Mouse (Mus musculus): Measurements from ENCODE around the gene Rbbp8nl. TPM values are rescaled to one million over a fixed set of nuclear protein-coding genes. Genes with fewer than 3 reads are reported as not detected.

Rbbp8nl gene
- polyA plus RNA-seq, 1 experiment = not detected

GRCm38 (mm10) chr2:180303468-180303867 lies 13.8 kb upstream of the Rbbp8nl start:
- Histone ChIP-seq H3K4me2 (ENCODE audit: low read depth) (no peak overlapping the region), H3K79me2 (ENCODE audit: control insufficient read depth, insufficient read depth) (no peaks in the 10 kb centered on the region)
- TF ChIP-seq E2F4 (IDR thresholded peaks at IDR 0.05; ENCODE audit: insufficient read depth) (no peak), MAX (IDR thresholded peaks at IDR 0.05; ENCODE audit: low read depth) (no peak)

GRCm38 (mm10) chr2:180302201-180302600 lies 12.5 kb upstream of the Rbbp8nl start:
- no peaks in the 10 kb centered on the region for H3K36me3 ChIP-seq (ENCODE audit: control insufficient read depth, insufficient read depth)
- H3K79me2 ChIP-seq (ENCODE audit: control insufficient read depth, insufficient read depth) = no peaks in the 10 kb centered on the region
- no peak overlapping the region for H3K4me2 ChIP-seq (ENCODE audit: low read depth)
- TF ChIP-seq TCF12 (IDR thresholded peaks at IDR 0.05; ENCODE audit: insufficient read depth, poor library complexity, severe bottlenecking) (no peak), USF1 (IDR thresholded peaks at IDR 0.05; ENCODE audit: low read depth) (no peak), REST (IDR thresholded peaks at IDR 0.05; ENCODE audit: insufficient read depth, insufficient read length) (no peak), SRF (IDR thresholded peaks at IDR 0.05; ENCODE audit: control insufficient read depth, insufficient read length, low read depth) (no peak), MAX (IDR thresholded peaks at IDR 0.05; ENCODE audit: low read depth) (no peak), E2F4 (IDR thresholded peaks at IDR 0.05; ENCODE audit: insufficient read depth) (no peak), MYOD1 (IDR thresholded peaks at IDR 0.05; ENCODE audit: control insufficient read depth in 1 of 3, insufficient read length in 2 of 3, low read depth in 2 of 3) (no peak), POLR2AphosphoS2 (IDR thresholded peaks at IDR 0.05; ENCODE audit: insufficient read length, low read depth) (no peak), MYOG (IDR thresholded peaks at IDR 0.05; ENCODE audit: control insufficient read depth in 1 of 3, insufficient read depth in 1 of 3, insufficient read length in 2 of 3, low read depth in 2 of 3) (no peak), TCF3 (IDR thresholded peaks at IDR 0.05; ENCODE audit: insufficient read length, low read depth) (no peak), CEBPB (IDR thresholded peaks at IDR 0.05; ENCODE audit: insufficient read depth, poor library complexity, severe bottlenecking) (no peak), POLR2A (IDR thresholded peaks at IDR 0.05; ENCODE audit: insufficient read length, low read depth) (no peak)
- H3K27me3 ChIP-seq (ENCODE audit: control insufficient read depth, insufficient read depth, insufficient read length) = peaks cover 16% of the 10 kb centered on the region
- no peak overlapping the region for H3K4me3 ChIP-seq
- H3ac ChIP-seq (ENCODE audit: control insufficient read depth, insufficient read length) = no peak overlapping the region

More at GRCm38 (mm10) chr2:180303468-180303867, 13.8 kb upstream of the Rbbp8nl start:
- Histone ChIP-seq H3ac (ENCODE audit: control insufficient read depth, insufficient read length) (no peak overlapping the region), H3K4me3 (no peak overlapping the region), H3K27me3 (ENCODE audit: control insufficient read depth, insufficient read depth, insufficient read length) (peaks cover 14% of the 10 kb centered on the region), H3K36me3 (ENCODE audit: control insufficient read depth, insufficient read depth) (no peaks in the 10 kb centered on the region)

- no peak overlapping the region for H3K4me2 ChIP-seq (ENCODE audit: low read depth)
- no peak for TF ChIP-seq POLR2A (IDR thresholded peaks at IDR 0.05; ENCODE audit: insufficient read length, low read depth)
- no peak for TF ChIP-seq CEBPB (IDR thresholded peaks at IDR 0.05; ENCODE audit: insufficient read depth, poor library complexity, severe bottlenecking)
Measured at GRCm38 (mm10) chr2:180300771-180301170, 11.1 kb upstream of the Rbbp8nl start.

GRCm38 (mm10) chr2:180300252-180300651 lies 10.6 kb upstream of the Rbbp8nl start:
- Histone ChIP-seq H3ac (ENCODE audit: control insufficient read depth, insufficient read length) (no peak overlapping the region), H3K27me3 (ENCODE audit: control insufficient read depth, insufficient read depth, insufficient read length) (peaks cover 21% of the 10 kb centered on the region), H3K79me2 (ENCODE audit: control insufficient read depth, insufficient read depth) (no peaks in the 10 kb centered on the region), H3K4me3 (no peak overlapping the region), H3K36me3 (ENCODE audit: control insufficient read depth, insufficient read depth) (no peaks in the 10 kb centered on the region), H3K4me2 (ENCODE audit: low read depth) (no peak overlapping the region)
- TF ChIP-seq MYOD1 (IDR thresholded peaks at IDR 0.05; ENCODE audit: control insufficient read depth in 1 of 3, insufficient read length in 2 of 3, low read depth in 2 of 3) = no peak
- TF ChIP-seq POLR2AphosphoS2 (IDR thresholded peaks at IDR 0.05; ENCODE audit: insufficient read length, low read depth) = no peak
- TF ChIP-seq CEBPB (IDR thresholded peaks at IDR 0.05; ENCODE audit: insufficient read depth, poor library complexity, severe bottlenecking) = no peak
- TF ChIP-seq TCF12 (IDR thresholded peaks at IDR 0.05; ENCODE audit: insufficient read depth, poor library complexity, severe bottlenecking) = no peak
- TF ChIP-seq MAX (IDR thresholded peaks at IDR 0.05; ENCODE audit: low read depth) = no peak

More at GRCm38 (mm10) chr2:180300771-180301170, 11.1 kb upstream of the Rbbp8nl start:
- Histone ChIP-seq H3K79me2 (ENCODE audit: control insufficient read depth, insufficient read depth) (no peaks in the 10 kb centered on the region), H3K4me3 (no peak overlapping the region), H3ac (ENCODE audit: control insufficient read depth, insufficient read length) (no peak overlapping the region), H3K27me3 (ENCODE audit: control insufficient read depth, insufficient read depth, insufficient read length) (peaks cover 22% of the 10 kb centered on the region), H3K36me3 (ENCODE audit: control insufficient read depth, insufficient read depth) (no peaks in the 10 kb centered on the region)

GRCm38 (mm10) chr2:180292906-180293305 lies 3.2 kb upstream of the Rbbp8nl start:
- Histone ChIP-seq H3K4me2 (ENCODE audit: low read depth) (no peak overlapping the region), H3ac (ENCODE audit: control insufficient read depth, insufficient read length) (no peak overlapping the region), H3K27me3 (ENCODE audit: control insufficient read depth, insufficient read depth, insufficient read length) (peaks cover 66% of the 10 kb centered on the region), H3K4me3 (no peak overlapping the region), H3K36me3 (ENCODE audit: control insufficient read depth, insufficient read depth) (no peaks in the 10 kb centered on the region), H3K79me2 (ENCODE audit: control insufficient read depth, insufficient read depth) (no peaks in the 10 kb centered on the region)
- TF ChIP-seq MYOG (IDR thresholded peaks at IDR 0.05; ENCODE audit: control insufficient read depth in 1 of 3, insufficient read depth in 1 of 3, insufficient read length in 2 of 3, low read depth in 2 of 3) = no peak
- TF ChIP-seq E2F4 (IDR thresholded peaks at IDR 0.05; ENCODE audit: insufficient read depth) = no peak
- no peak for TF ChIP-seq SRF (IDR thresholded peaks at IDR 0.05; ENCODE audit: control insufficient read depth, insufficient read length, low read depth)
- TF ChIP-seq CEBPB (IDR thresholded peaks at IDR 0.05; ENCODE audit: insufficient read depth, poor library complexity, severe bottlenecking) = no peak
- TF ChIP-seq POLR2A (IDR thresholded peaks at IDR 0.05; ENCODE audit: insufficient read length, low read depth) = no peak
- TF ChIP-seq MYOD1 (IDR thresholded peaks at IDR 0.05; ENCODE audit: control insufficient read depth in 1 of 3, insufficient read length in 2 of 3, low read depth in 2 of 3) = no peak
- TF ChIP-seq TCF12 (IDR thresholded peaks at IDR 0.05; ENCODE audit: insufficient read depth, poor library complexity, severe bottlenecking) = no peak
- no peak for TF ChIP-seq USF1 (IDR thresholded peaks at IDR 0.05; ENCODE audit: low read depth)
- TF ChIP-seq POLR2AphosphoS2 (IDR thresholded peaks at IDR 0.05; ENCODE audit: insufficient read length, low read depth) = no peak
